Mouse (Mus musculus) CH12.LX (cell line): ENCODE data around the gene Pigk.

Source experiments
- BHLHE40 ChIP-seq: IDR thresholded peaks from 2 replicates; pipeline ENCODE4 v1.6.1; 2011; ENCODE audit warnings: mild to moderate bottlenecking, low read depth, low read length, improper control_type of control experiment
- CTCF ChIP-seq, 2 experiments: IDR thresholded peaks in 1 of 2; conservative IDR thresholded peaks in 1 of 2; 2 replicates each; pipeline ENCODE4 v1.5.1; 2011 to 2012; ENCODE audit warnings: low read depth in 2 of 2, low read length in 2 of 2, improper control_type of control experiment in 1 of 2, inconsistent platforms in 1 of 2, mild to moderate bottlenecking in 1 of 2, moderate library complexity in 1 of 2
- EP300 ChIP-seq: IDR thresholded peaks from 2 replicates; pipeline ENCODE4 v1.6.1; 2011; ENCODE audit warnings: low read length, improper control_type of control experiment
- HCFC1 ChIP-seq: IDR thresholded peaks from 2 replicates; pipeline ENCODE4 v1.6.1; 2012; ENCODE audit warnings: low read depth, mild to moderate bottlenecking, inconsistent platforms, low read length, improper control_type of control experiment
- JUND ChIP-seq: conservative IDR thresholded peaks from 2 replicates; pipeline ENCODE4 v1.6.1; 2011; ENCODE audit warnings: low read depth, low read length, improper control_type of control experiment
- MAX ChIP-seq: IDR thresholded peaks from 2 replicates; pipeline ENCODE4 v1.6.1; 2011; ENCODE audit warnings: low read length, improper control_type of control experiment
- MAZ ChIP-seq: IDR thresholded peaks from 2 replicates; pipeline ENCODE4 v1.6.1; 2012; ENCODE audit warnings: low read depth, mild to moderate bottlenecking, inconsistent platforms, low read length, improper control_type of control experiment, moderate library complexity
- MXI1 ChIP-seq: IDR thresholded peaks from 2 replicates; pipeline ENCODE4 v1.6.1; 2011; ENCODE audit warnings: mild to moderate bottlenecking, low read depth, low read length, improper control_type of control experiment
- POLR2A ChIP-seq: IDR thresholded peaks from 2 replicates; pipeline ENCODE4 v1.6.1; 2011; ENCODE audit warnings: low read depth, mild to moderate bottlenecking, improper control_type of control experiment, low read length
- POLR2AphosphoS2 ChIP-seq: IDR thresholded peaks from 2 replicates; pipeline ENCODE4 v1.6.1; 2011; ENCODE audit warnings: low read depth, low read length, improper control_type of control experiment
- RCOR1 ChIP-seq: conservative IDR thresholded peaks from 2 replicates; pipeline ENCODE4 v1.6.1; 2012; ENCODE audit warnings: low read depth, mild to moderate bottlenecking, inconsistent platforms, low read length, improper control_type of control experiment
- USF1 ChIP-seq: IDR thresholded peaks from 2 replicates; pipeline ENCODE4 v1.6.1; 2014; ENCODE audit warnings: low read depth, mild to moderate bottlenecking, inconsistent platforms, low read length, improper control_type of control experiment

DNA sequence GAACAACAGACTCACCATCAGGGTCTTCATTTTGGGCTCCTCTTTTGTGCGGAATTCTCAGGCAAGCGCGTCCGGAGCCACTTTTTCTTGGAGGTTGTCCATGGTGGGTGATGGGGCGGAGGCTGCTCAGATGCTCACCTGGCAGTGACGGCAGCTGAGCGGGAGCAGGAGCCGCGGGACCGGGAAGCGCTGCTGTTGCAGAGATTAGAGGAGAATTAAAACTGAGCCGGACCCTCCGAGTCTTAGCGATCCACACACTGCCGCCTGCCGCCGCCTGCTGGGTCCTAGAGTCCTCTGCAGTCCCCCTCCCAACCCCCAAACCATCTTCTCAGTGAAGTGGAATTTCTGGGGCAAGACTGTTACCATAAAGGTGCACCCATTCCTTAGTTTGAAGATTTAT lies 268.1 kb downstream of the Pigk start, which contains the start of gene St6galnac5:
- TF ChIP-seq RCOR1 (no peak), MAX (no peak), MAZ (no peak), JUND (no peak), EP300 (no peak), BHLHE40 (no peak), POLR2A (no peak), CTCF (conservative IDR thresholded peaks at IDR 0.05 in 1 of 2, IDR thresholded peaks at IDR 0.05 in 1 of 2; ENCODE audit: low read depth in 2 of 2, low read length in 2 of 2) (no peak), HCFC1 (no peak), USF1 (no peak), MXI1 (no peak), POLR2AphosphoS2 (no peak)
